Mouse (Mus musculus) MEL (cell line): ENCODE measurements around the gene Smad6. TPM values are rescaled to one million over a fixed set of nuclear protein-coding genes. Genes with fewer than 3 reads are reported as not detected.

Experiments used
- DNase-seq: peaks from one replicate; pipeline ENCODE4 v3.0.0; 2011; ENCODE audit warnings: low read depth, low spot score
- H3K27ac ChIP-seq: 2 replicates; pipeline ENCODE4 v1.5.1; 2012; ENCODE audit warnings: low read depth, mild to moderate bottlenecking, control low read depth, low read length, moderate library complexity; ENCODE audit not compliant: control insufficient read depth
- H3K27me3 ChIP-seq, 2 experiments: fragments of 150-350 bp in 1 of 2; sonication (generic) in 1 of 2; 2 replicates each; pipeline ENCODE4 v1.6.1; 2012; ENCODE audit warnings: low read length in 2 of 2, mild to moderate bottlenecking in 2 of 2, improper control_type of control experiment in 1 of 2, moderate library complexity in 1 of 2; ENCODE audit not compliant: insufficient read depth in 2 of 2, control insufficient read depth in 1 of 2
- H3K36me3 ChIP-seq, 2 experiments: 2 replicates each; pipeline ENCODE4 v1.6.1; 2012 to 2014; ENCODE audit warnings: low read length in 2 of 2, improper control_type of control experiment in 1 of 2, inconsistent platforms in 1 of 2, mild to moderate bottlenecking in 1 of 2; ENCODE audit not compliant: insufficient read depth in 2 of 2, control insufficient read depth in 1 of 2
- H3K4me1 ChIP-seq, 2 experiments: fragments of 150-350 bp in 1 of 2; sonication (generic) in 1 of 2; 2 replicates each; pipeline ENCODE4 v1.6.1; 2012; ENCODE audit warnings: low read length in 2 of 2, improper control_type of control experiment in 1 of 2, mild to moderate bottlenecking in 1 of 2; ENCODE audit not compliant: insufficient read depth in 2 of 2, control insufficient read depth in 1 of 2
- H3K4me3 ChIP-seq, 2 experiments: fragments of 150-350 bp in 1 of 2; sonication (generic) in 1 of 2; 2 replicates each; pipeline ENCODE4 v1.5.1; 2012; ENCODE audit warnings: low read depth in 2 of 2, low read length in 2 of 2, mild to moderate bottlenecking in 2 of 2, moderate library complexity in 2 of 2, control low read depth in 1 of 2, improper control_type of control experiment in 1 of 2; ENCODE audit not compliant: control insufficient read depth in 1 of 2, insufficient read depth in 1 of 2
- H3K79me2 ChIP-seq: 2 replicates; pipeline ENCODE4 v1.6.1; 2012; ENCODE audit warnings: mild to moderate bottlenecking, low read length, moderate library complexity; ENCODE audit not compliant: control insufficient read depth, poor library complexity, insufficient read depth
- H3K9ac ChIP-seq: 2 replicates; pipeline ENCODE4 v1.6.1; 2012; ENCODE audit warnings: low read depth, mild to moderate bottlenecking, control low read depth, low read length, moderate library complexity; ENCODE audit not compliant: control insufficient read depth, poor library complexity, severe bottlenecking
- H3K9me3 ChIP-seq: fragments of 150-350 bp; sonication (generic); replicated peaks from 2 replicates; pipeline ENCODE4 v1.6.1; 2012; ENCODE audit warnings: mild to moderate bottlenecking, low read length, improper control_type of control experiment, moderate library complexity; ENCODE audit not compliant: insufficient read depth
- BHLHE40 ChIP-seq: IDR thresholded peaks from 2 replicates; pipeline ENCODE4 v1.6.1; 2012; ENCODE audit warnings: low read depth, mild to moderate bottlenecking, inconsistent platforms, low read length, improper control_type of control experiment, borderline replicate concordance
- CTCF ChIP-seq, 3 experiments: IDR thresholded peaks in 2 of 3; conservative IDR thresholded peaks in 1 of 3; 2 replicates each; pipeline ENCODE4 v1.5.1; 2011 to 2012; ENCODE audit warnings: low read length in 3 of 3, low read depth in 2 of 3, mild to moderate bottlenecking in 2 of 3, improper control_type of control experiment in 1 of 3, inconsistent platforms in 1 of 3, mixed read lengths in 1 of 3, moderate library complexity in 1 of 3; ENCODE audit not compliant: control insufficient read depth in 1 of 3, insufficient read depth in 1 of 3, poor library complexity in 1 of 3, severe bottlenecking in 1 of 3
- E2F4 ChIP-seq: IDR thresholded peaks from 2 replicates; pipeline ENCODE4 v1.6.1; 2011; ENCODE audit warnings: low read depth, low read length, improper control_type of control experiment, borderline replicate concordance
- ELF1 ChIP-seq: IDR thresholded peaks from 2 replicates; pipeline ENCODE4 v1.6.1; 2014; ENCODE audit warnings: low read depth, mild to moderate bottlenecking, inconsistent platforms, low read length, improper control_type of control experiment, moderate library complexity
- EP300 ChIP-seq, 2 experiments: IDR thresholded peaks; 2 replicates each; pipeline ENCODE4 v1.6.1; 2011; ENCODE audit warnings: improper control_type of control experiment in 2 of 2, low read length in 2 of 2, low read depth in 1 of 2, mild to moderate bottlenecking in 1 of 2
- GABPA ChIP-seq: IDR thresholded peaks from 2 replicates; pipeline ENCODE4 v1.6.1; 2012; ENCODE audit warnings: low read depth, mild to moderate bottlenecking, inconsistent platforms, low read length, improper control_type of control experiment, moderate library complexity
- GATA1 ChIP-seq: IDR thresholded peaks from 2 replicates; pipeline ENCODE4 v1.6.1; 2011; ENCODE audit warnings: low read depth, low read length, improper control_type of control experiment
- HCFC1 ChIP-seq: IDR thresholded peaks from 2 replicates; pipeline ENCODE4 v1.6.1; 2012; ENCODE audit warnings: low read depth, mild to moderate bottlenecking, inconsistent platforms, low read length, improper control_type of control experiment, moderate library complexity
- MAX ChIP-seq: IDR thresholded peaks from 2 replicates; pipeline ENCODE4 v1.6.1; 2011; ENCODE audit warnings: low read length, improper control_type of control experiment
- MAZ ChIP-seq: IDR thresholded peaks from 2 replicates; pipeline ENCODE4 v1.6.1; 2012; ENCODE audit warnings: low read depth, mild to moderate bottlenecking, inconsistent platforms, low read length, improper control_type of control experiment
- MEF2A ChIP-seq: IDR thresholded peaks from 2 replicates; pipeline ENCODE4 v1.6.1; 2014; ENCODE audit warnings: low read depth, mild to moderate bottlenecking, inconsistent platforms, low read length, improper control_type of control experiment; ENCODE audit not compliant: poor library complexity, insufficient replicate concordance, severe bottlenecking; ENCODE audit errors: extremely low read depth
- MXI1 ChIP-seq: IDR thresholded peaks from 2 replicates; pipeline ENCODE4 v1.6.1; 2011; ENCODE audit warnings: mild to moderate bottlenecking, low read depth, low read length, improper control_type of control experiment
- MYB ChIP-seq: IDR thresholded peaks from 2 replicates; pipeline ENCODE4 v1.6.1; 2011; ENCODE audit warnings: mild to moderate bottlenecking, low read depth, low read length, improper control_type of control experiment
- NELFE ChIP-seq: IDR thresholded peaks from 2 replicates; pipeline ENCODE4 v1.6.1; 2011; ENCODE audit warnings: low read depth, low read length, improper control_type of control experiment
- NRF1 ChIP-seq: IDR thresholded peaks from 2 replicates; pipeline ENCODE4 v1.6.1; 2014; ENCODE audit warnings: low read depth, mild to moderate bottlenecking, inconsistent platforms, low read length, improper control_type of control experiment, moderate library complexity; ENCODE audit not compliant: poor library complexity, insufficient read depth, severe bottlenecking
- POLR2A ChIP-seq, 2 experiments: IDR thresholded peaks; 2 replicates each; pipeline ENCODE4 v1.6.1; 2011 to 2012; ENCODE audit warnings: low read length in 2 of 2, mild to moderate bottlenecking in 2 of 2, control low read depth in 1 of 2, improper control_type of control experiment in 1 of 2, low read depth in 1 of 2, moderate library complexity in 1 of 2; ENCODE audit not compliant: control insufficient read depth in 1 of 2, insufficient read depth in 1 of 2, poor library complexity in 1 of 2
- POLR2AphosphoS2 ChIP-seq: IDR thresholded peaks from 2 replicates; pipeline ENCODE4 v1.6.1; 2011; ENCODE audit warnings: low read length, improper control_type of control experiment
- RAD21 ChIP-seq: IDR thresholded peaks from 2 replicates; pipeline ENCODE4 v1.6.1; 2011; ENCODE audit warnings: mild to moderate bottlenecking, low read depth, low read length, improper control_type of control experiment
- RCOR1 ChIP-seq: IDR thresholded peaks from 2 replicates; pipeline ENCODE4 v1.6.1; 2012; ENCODE audit warnings: low read depth, mild to moderate bottlenecking, inconsistent platforms, low read length, improper control_type of control experiment
- TAL1 ChIP-seq: IDR thresholded peaks from 2 replicates; pipeline ENCODE4 v1.6.1; 2012; ENCODE audit warnings: mild to moderate bottlenecking, inconsistent platforms, low read length, moderate library complexity, mixed read lengths
- TBP ChIP-seq: IDR thresholded peaks from 2 replicates; pipeline ENCODE4 v1.8.0; 2011; ENCODE audit warnings: low read depth, low read length, improper control_type of control experiment
- TCF12 ChIP-seq: IDR thresholded peaks from 2 replicates; pipeline ENCODE4 v1.6.1; 2014; ENCODE audit warnings: low read depth, mild to moderate bottlenecking, inconsistent platforms, low read length, improper control_type of control experiment, moderate library complexity
- USF2 ChIP-seq, 2 experiments: IDR thresholded peaks; 2 replicates each; pipeline ENCODE4 v1.6.1; 2011 to 2012; ENCODE audit warnings: improper control_type of control experiment in 2 of 2, low read length in 2 of 2, borderline replicate concordance in 1 of 2, inconsistent platforms in 1 of 2, low read depth in 1 of 2, mild to moderate bottlenecking in 1 of 2; ENCODE audit not compliant: insufficient read depth in 1 of 2
- ZC3H11A ChIP-seq: IDR thresholded peaks from 2 replicates; pipeline ENCODE4 v1.6.1; 2012; ENCODE audit warnings: low read depth, mild to moderate bottlenecking, inconsistent platforms, low read length, improper control_type of control experiment
- ZKSCAN1 ChIP-seq: IDR thresholded peaks from 2 replicates; pipeline ENCODE4 v1.6.1; 2012; ENCODE audit warnings: low read depth, mild to moderate bottlenecking, inconsistent platforms, low read length, improper control_type of control experiment, moderate library complexity
- ZNF384 ChIP-seq: IDR thresholded peaks from 2 replicates; pipeline ENCODE4 v1.6.1; 2012; ENCODE audit warnings: low read depth, mild to moderate bottlenecking, inconsistent platforms, low read length, improper control_type of control experiment
- polyA plus RNA-seq, 2 experiments: library from polyadenylated mRNA; stranded (reverse) in 1 of 2; unstranded in 1 of 2; fragments of >175 nt in 1 of 2; fragments of >200 nt in 1 of 2; gene quantifications; 2 replicates each; pipeline versions ENCODE4 v1.2.1 to v1.2.4; 2012; ENCODE audit warnings: low replicate concordance in 2 of 2, low read depth in 1 of 2; ENCODE audit not compliant: insufficient read length in 2 of 2, insufficient read depth in 1 of 2, missing spikeins in 1 of 2
- total RNA-seq: library from RNA; depleted of rRNA; stranded (reverse); fragments of 300-350 nt; gene quantifications from 2 replicates; pipeline ENCODE4 v1.2.3, GENCODE M21; 2012

Gene Smad6
- total and polyA plus RNA-seq, 3 experiments = 2.2 to 3.9 TPM; not detected in 1

DNA sequence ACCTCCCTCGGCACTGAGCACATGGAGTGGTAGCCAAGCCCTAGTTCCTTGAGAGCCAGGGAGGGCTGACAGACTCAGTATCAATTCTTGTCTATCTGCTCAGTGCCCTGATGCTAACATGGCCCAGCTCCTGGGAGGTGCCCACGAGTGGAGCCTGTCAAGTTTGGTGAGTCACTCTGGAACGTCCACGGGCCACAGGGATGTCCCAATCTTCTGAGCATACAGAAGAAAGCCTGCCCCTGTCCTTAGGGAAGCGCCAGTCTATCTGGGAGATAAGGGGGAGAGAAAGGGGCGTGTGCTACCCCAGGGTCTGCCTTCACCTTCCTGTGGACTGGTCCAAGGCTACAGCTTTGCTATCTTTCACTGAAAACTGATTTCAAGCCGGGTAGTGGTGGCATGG is 43.2 kb downstream of the Smad6 start:
- Histone ChIP-seq H3K36me3 (peaks cover 0 to 2% of the 10 kb centered on the region in 2 experiments; a peak in 2 of 4 replicates), H3K9ac (no peak overlapping the region), H3K4me3 (no peak overlapping the region), H3K27me3 (no peaks in the 10 kb centered on the region), H3K27ac (no peak overlapping the region), H3K79me2 (no peaks in the 10 kb centered on the region), H3K9me3 (no peaks in the 10 kb centered on the region), H3K4me1 (peaks cover 0 to 12% of the 10 kb centered on the region in 2 experiments; a peak in 2 of 4 replicates)
- TF ChIP-seq MYB (no peak), POLR2A (IDR thresholded peaks at IDR 0.05; ENCODE audit: control insufficient read depth in 1 of 2, insufficient read depth in 1 of 2, low read depth in 1 of 2, low read length in 2 of 2, poor library complexity in 1 of 2) (no peak), TAL1 (no peak), BHLHE40 (no peak), ELF1 (no peak), USF2 (IDR thresholded peaks at IDR 0.05; ENCODE audit: borderline replicate concordance in 1 of 2, insufficient read depth in 1 of 2, low read depth in 1 of 2, low read length in 2 of 2) (no peak), ZKSCAN1 (no peak), GATA1 (no peak), MAZ (no peak), EP300 (IDR thresholded peaks at IDR 0.05; ENCODE audit: low read depth in 1 of 2, low read length in 2 of 2) (no peak), POLR2AphosphoS2 (no peak), ZNF384 (no peak), TBP (no peak), HCFC1 (no peak), NELFE (no peak), MEF2A (no peak)
- DNase-seq = no peak

DNA sequence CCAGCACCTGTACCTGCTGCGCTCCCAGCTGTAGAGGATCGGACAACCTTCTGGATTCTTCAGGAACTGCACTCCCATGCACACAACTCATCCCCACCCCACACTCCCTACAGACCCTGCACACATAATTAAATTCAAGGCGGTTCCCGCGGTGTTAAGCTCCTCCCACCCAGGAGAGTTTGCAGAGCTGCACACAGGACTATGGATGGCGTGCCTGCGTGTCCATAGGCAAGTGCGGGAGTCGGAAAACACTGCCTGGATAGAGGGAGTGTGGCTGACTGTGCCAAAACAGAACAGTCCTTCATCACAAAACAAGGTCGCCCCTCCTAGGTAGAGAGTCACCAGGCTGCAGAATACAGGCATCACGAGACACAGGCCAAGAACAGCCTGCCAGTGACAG is 45.9 kb downstream of the Smad6 start:
- Histone ChIP-seq H3K27me3 (no peaks in the 10 kb centered on the region), H3K79me2 (no peaks in the 10 kb centered on the region), H3K9ac (no peak overlapping the region), H3K9me3 (no peaks in the 10 kb centered on the region), H3K4me1 (peaks cover 0 to 12% of the 10 kb centered on the region in 2 experiments; a peak in 2 of 4 replicates), H3K27ac (no peak overlapping the region), H3K4me3 (no peak overlapping the region), H3K36me3 (peaks cover 0 to 2% of the 10 kb centered on the region in 2 experiments; a peak in 2 of 4 replicates)
- TF ChIP-seq EP300 (IDR thresholded peaks at IDR 0.05; ENCODE audit: low read depth in 1 of 2, low read length in 2 of 2) (no peak), TCF12 (no peak), BHLHE40 (no peak), ZC3H11A (no peak), MAX (no peak), ZKSCAN1 (no peak), RCOR1 (no peak), CTCF (IDR thresholded peaks at IDR 0.05 in 2 of 3, conservative IDR thresholded peaks at IDR 0.05 in 1 of 3; ENCODE audit: control insufficient read depth in 1 of 3, insufficient read depth in 1 of 3, low read depth in 2 of 3, low read length in 3 of 3, poor library complexity in 1 of 3, severe bottlenecking in 1 of 3) (no peak), TAL1 (no peak), MYB (no peak), E2F4 (no peak), ELF1 (no peak), NRF1 (no peak), RAD21 (no peak), NELFE (no peak), POLR2A (IDR thresholded peaks at IDR 0.05; ENCODE audit: control insufficient read depth in 1 of 2, insufficient read depth in 1 of 2, low read depth in 1 of 2, low read length in 2 of 2, poor library complexity in 1 of 2) (no peak), GABPA (no peak), MEF2A (no peak), MXI1 (no peak)
- no peak for DNase-seq
